Mouse (Mus musculus): ENCODE measurements around the gene Ttc22. TPM values are rescaled to one million over a fixed set of nuclear protein-coding genes. Genes with fewer than 3 reads are reported as not detected.
A peak's percentile ranks its signal among the peaks of the same experiment; 100 is the strongest.

Ttc22 gene
- total and polyA plus RNA-seq, 2 experiments from 2014 or later = 0.89 to 2.3 TPM

GRCm38 (mm10) chr4:106633281-106634085, 11.3 kb downstream of the Ttc22 start:
- TF ChIP-seq CTCF (IDR thresholded peaks at IDR 0.05; ENCODE audit: low read depth) = no peak
- peak overlapping the region; percentile 74 for H3K27ac ChIP-seq
- H3K4me2 ChIP-seq (ENCODE audit: low read depth, low read length) = no peak overlapping the region
- H3K4me1 ChIP-seq (ENCODE audit: insufficient read depth, low read length) = peaks cover 28% of the 10 kb centered on the region
- H3K4me3 ChIP-seq (ENCODE audit: low read length) = no peak overlapping the region
- ATAC-seq (peak; percentile 4; the same call in 1 of the 2 replicates), DNase-seq (ENCODE audit: low spot score) (peak; percentile 36)
- H3K36me3 ChIP-seq (ENCODE audit: insufficient read depth, low read length) = no peaks in the 10 kb centered on the region
- H3K9me3 ChIP-seq (ENCODE audit: low read length) = no peaks in the 10 kb centered on the region
- H3K27me3 ChIP-seq (ENCODE audit: insufficient read depth, low read length) = no peaks in the 10 kb centered on the region
- H3K9ac ChIP-seq (replicated peaks; ENCODE audit: low read length) = no peak overlapping the region; the same call in 1 of the 2 replicates
- 22% methylated on average over 8 of the region's 8 CpGs for whole genome bisulfite sequencing

GRCm38 (mm10) chr4:106634086-106634479, 11.9 kb downstream of the Ttc22 start:
- Histone ChIP-seq H3K27ac (peak overlapping the region; percentile 74), H3K36me3 (ENCODE audit: insufficient read depth, low read length) (no peaks in the 10 kb centered on the region), H3K9ac (replicated peaks; ENCODE audit: low read length) (no peak overlapping the region; the same call in 1 of the 2 replicates), H3K9me3 (ENCODE audit: low read length) (no peaks in the 10 kb centered on the region), H3K4me1 (ENCODE audit: insufficient read depth, low read length) (peaks cover 28% of the 10 kb centered on the region), H3K27me3 (ENCODE audit: insufficient read depth, low read length) (no peaks in the 10 kb centered on the region), H3K4me3 (ENCODE audit: low read length) (no peak overlapping the region), H3K4me2 (ENCODE audit: low read depth, low read length) (no peak overlapping the region)
- DNase-seq (ENCODE audit: low spot score) (peak; percentile 47), ATAC-seq (peak; percentile 50)
- 24% methylated on average over 9 of the region's 9 CpGs for WGBS
- no peak for TF ChIP-seq CTCF (IDR thresholded peaks at IDR 0.05; ENCODE audit: low read depth)

- Histone ChIP-seq H3K9me3 (ENCODE audit: low read length) (no peaks in the 10 kb centered on the region), H3K27me3 (ENCODE audit: insufficient read depth, low read length) (no peaks in the 10 kb centered on the region), H3K9ac (replicated peaks; ENCODE audit: low read length) (no peak overlapping the region), H3K27ac (no peak overlapping the region), H3K36me3 (ENCODE audit: insufficient read depth, low read length) (no peaks in the 10 kb centered on the region), H3K4me2 (ENCODE audit: low read depth, low read length) (no peak overlapping the region), H3K4me3 (ENCODE audit: low read length) (no peak overlapping the region), H3K4me1 (ENCODE audit: insufficient read depth, low read length) (no peaks in the 10 kb centered on the region)
- no peak for TF ChIP-seq CTCF (IDR thresholded peaks at IDR 0.05; ENCODE audit: low read depth)
- 37% methylated on average over 8 of the region's 8 CpGs for WGBS
- ATAC-seq (no peak), DNase-seq (ENCODE audit: low spot score) (no peak)
These were observed 21.4 kb downstream of the Ttc22 start for GRCm38 (mm10) chr4:106643483-106644217.

GRCm38 (mm10) chr4:106644218-106644610, 22.0 kb downstream of the Ttc22 start:
- Histone ChIP-seq H3K9me3 (ENCODE audit: low read length) (no peaks in the 10 kb centered on the region), H3K4me2 (ENCODE audit: low read depth, low read length) (no peak overlapping the region), H3K4me1 (ENCODE audit: insufficient read depth, low read length) (no peaks in the 10 kb centered on the region), H3K4me3 (ENCODE audit: low read length) (no peak overlapping the region), H3K27me3 (ENCODE audit: insufficient read depth, low read length) (no peaks in the 10 kb centered on the region), H3K36me3 (ENCODE audit: insufficient read depth, low read length) (no peaks in the 10 kb centered on the region), H3K27ac (no peak overlapping the region), H3K9ac (replicated peaks; ENCODE audit: low read length) (no peak overlapping the region)
- TF ChIP-seq CTCF (IDR thresholded peaks at IDR 0.05; ENCODE audit: low read depth) = no peak
- WGBS = 75% methylated on average over 6 of the region's 6 CpGs
- DNase-seq (ENCODE audit: low spot score) (no peak), ATAC-seq (no peak)

GRCm38 (mm10) chr4:106645797-106646196, 23.6 kb downstream of the Ttc22 start:
- Histone ChIP-seq H3K4me2 (ENCODE audit: low read depth, low read length) (no peak overlapping the region), H3K9ac (replicated peaks; ENCODE audit: low read length) (no peak overlapping the region), H3K27ac (no peak overlapping the region), H3K4me1 (ENCODE audit: insufficient read depth, low read length) (no peaks in the 10 kb centered on the region), H3K36me3 (ENCODE audit: insufficient read depth, low read length) (no peaks in the 10 kb centered on the region), H3K4me3 (ENCODE audit: low read length) (no peak overlapping the region), H3K9me3 (ENCODE audit: low read length) (no peaks in the 10 kb centered on the region), H3K27me3 (ENCODE audit: insufficient read depth, low read length) (no peaks in the 10 kb centered on the region)
- DNase-seq (ENCODE audit: low spot score) = no peak
- no peak for TF ChIP-seq CTCF (IDR thresholded peaks at IDR 0.05; ENCODE audit: low read depth)
- 75% methylated on average over 5 of the region's 5 CpGs for WGBS
- ATAC-seq = no peak

- Histone ChIP-seq H3K27ac (no peak overlapping the region), H3K27me3 (ENCODE audit: insufficient read depth, low read length) (no peaks in the 10 kb centered on the region), H3K4me2 (ENCODE audit: low read depth, low read length) (no peak overlapping the region), H3K4me3 (ENCODE audit: low read length) (no peak overlapping the region), H3K9ac (replicated peaks; ENCODE audit: low read length) (no peak overlapping the region), H3K36me3 (ENCODE audit: insufficient read depth, low read length) (no peaks in the 10 kb centered on the region), H3K9me3 (ENCODE audit: low read length) (no peaks in the 10 kb centered on the region), H3K4me1 (ENCODE audit: insufficient read depth, low read length) (peaks cover 7% of the 10 kb centered on the region)
- no peak for TF ChIP-seq CTCF (IDR thresholded peaks at IDR 0.05; ENCODE audit: low read depth)
- DNase-seq (ENCODE audit: low spot score) = no peak
- WGBS = 82% methylated on average over 6 of the region's 6 CpGs
- ATAC-seq = no peak
These were observed 24.9 kb downstream of the Ttc22 start for GRCm38 (mm10) chr4:106647137-106647536.

Data from hindbrain, postnatal 0 days (tissue).